Mouse (Mus musculus): ENCODE measurements around the gene Gusb.
A peak's percentile ranks its signal among the peaks of the same experiment; 100 is the strongest.

- no peak for TF ChIP-seq POLR2A (IDR thresholded peaks at IDR 0.05; ENCODE audit: insufficient read depth, low read length)
- peak; percentile 14 for TF ChIP-seq CTCF (IDR thresholded peaks at IDR 0.05; ENCODE audit: low read depth, low read length)
- no peak for TF ChIP-seq EP300 (IDR thresholded peaks at IDR 0.05; ENCODE audit: insufficient read depth, low read depth, low read length)
Observed at GRCm38 (mm10) chr5:129997700-129998099, 5.1 kb downstream of the Gusb start.

Data from ES-Bruce4 (cell line).